Mouse (Mus musculus): ENCODE data around the gene Aplnr. TPM values are rescaled to one million over a fixed set of nuclear protein-coding genes. Genes with fewer than 3 reads are reported as not detected.

Aplnr gene
- total and polyA plus RNA-seq, 3 experiments = not detected

DNA sequence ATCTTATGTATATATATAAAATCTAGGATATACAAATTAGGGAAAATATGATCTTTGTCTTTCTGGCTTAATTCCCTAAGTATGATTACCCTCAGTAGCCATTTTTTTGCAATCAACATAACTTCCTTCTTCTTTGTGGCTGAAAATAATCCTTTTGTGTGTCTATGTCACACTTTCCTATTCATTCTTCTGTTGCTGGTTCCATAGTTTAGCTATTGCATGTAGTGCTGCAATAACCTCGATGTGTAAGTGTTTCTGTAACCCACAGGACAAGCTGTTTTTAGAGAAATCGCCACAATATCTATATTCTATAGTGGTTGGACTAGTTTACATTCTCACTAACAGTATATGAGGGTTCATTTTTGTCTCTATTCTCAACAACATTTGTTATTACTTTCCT lies 8.9 kb downstream of the Aplnr start:
- DNase-seq (ENCODE audit: extremely low read depth) = no peak
- dilution Hi-C loops (cut with MboI; ENCODE audit: extremely low pct_ligation_motif_present, extremely low pct_unique_long_range_greater_than_20kb, low sequenced_read_pairs) (no loop called here), in situ Hi-C loops (cut with MboI; ENCODE audit: low pct_ligation_motif_present, low pct_unique_long_range_greater_than_20kb, low sequenced_read_pairs) (no loop called here)
- Histone ChIP-seq H3K4me2 (ENCODE audit: insufficient read depth, low read depth, poor library complexity, severe bottlenecking) (no peak overlapping the region), H3K79me2 (replicated peaks; ENCODE audit: control insufficient read depth, extremely low read depth, insufficient read depth, poor library complexity, severe bottlenecking) (no peaks in the 10 kb centered on the region), H3K4me3 (replicated peaks in 1 of 3; ENCODE audit: low read depth in 2 of 3, low read length in 2 of 3, poor library complexity in 1 of 3) (no peak overlapping the region), H3K27ac (ENCODE audit: insufficient read depth, low read depth) (no peak overlapping the region), H3K4me1 (ENCODE audit: control insufficient read depth in 1 of 2, insufficient read depth in 2 of 2) (no peaks in the 10 kb centered on the region), H3K9ac (ENCODE audit: insufficient read depth, low read depth) (no peak overlapping the region), H3K36me3 (replicated peaks in 1 of 2; ENCODE audit: control insufficient read depth in 1 of 2, insufficient read depth in 1 of 2, low read length in 1 of 2) (no peaks in the 10 kb centered on the region), H3K27me3 (replicated peaks) (peaks cover 20% of the 10 kb centered on the region), H3K9me3 (replicated peaks; ENCODE audit: low read length) (no peaks in the 10 kb centered on the region)
- TF ChIP-seq CHD2 (IDR thresholded peaks at IDR 0.05; ENCODE audit: low read length) (no peak), ETS1 (conservative IDR thresholded peaks at IDR 0.05; ENCODE audit: low read depth, low read length) (no peak), MXI1 (IDR thresholded peaks at IDR 0.05; ENCODE audit: low read depth, low read length) (no peak), POLR2A (IDR thresholded peaks at IDR 0.05; ENCODE audit: low read depth, low read length) (no peak), NELFE (IDR thresholded peaks at IDR 0.05; ENCODE audit: low read depth, low read length) (no peak), ZNF384 (IDR thresholded peaks at IDR 0.05; ENCODE audit: low read depth, low read length) (no peak), MYC (IDR thresholded peaks at IDR 0.05; ENCODE audit: low read depth, low read length) (no peak), USF2 (conservative IDR thresholded peaks at IDR 0.05; ENCODE audit: low read depth, low read length) (no peak), SIN3A (IDR thresholded peaks at IDR 0.05; ENCODE audit: low read length) (no peak), GABPA (IDR thresholded peaks at IDR 0.05; ENCODE audit: insufficient replicate concordance, low read depth, low read length) (no peak), MAZ (IDR thresholded peaks at IDR 0.05; ENCODE audit: low read depth, low read length) (no peak), HCFC1 (IDR thresholded peaks at IDR 0.05; ENCODE audit: low read depth, low read length) (no peak), BHLHE40 (IDR thresholded peaks at IDR 0.05; ENCODE audit: low read depth, low read length) (no peak), MEF2A (IDR thresholded peaks at IDR 0.05; ENCODE audit: borderline replicate concordance, low read depth, low read length) (no peak), ZMIZ1 (IDR thresholded peaks at IDR 0.05; ENCODE audit: low read depth, low read length) (no peak), ELF1 (IDR thresholded peaks at IDR 0.05; ENCODE audit: low read depth, low read length) (no peak), USF1 (IDR thresholded peaks at IDR 0.05; ENCODE audit: low read depth, low read length) (no peak), E2F4 (IDR thresholded peaks at IDR 0.05; ENCODE audit: insufficient replicate concordance, low read depth, low read length) (no peak)

DNA sequence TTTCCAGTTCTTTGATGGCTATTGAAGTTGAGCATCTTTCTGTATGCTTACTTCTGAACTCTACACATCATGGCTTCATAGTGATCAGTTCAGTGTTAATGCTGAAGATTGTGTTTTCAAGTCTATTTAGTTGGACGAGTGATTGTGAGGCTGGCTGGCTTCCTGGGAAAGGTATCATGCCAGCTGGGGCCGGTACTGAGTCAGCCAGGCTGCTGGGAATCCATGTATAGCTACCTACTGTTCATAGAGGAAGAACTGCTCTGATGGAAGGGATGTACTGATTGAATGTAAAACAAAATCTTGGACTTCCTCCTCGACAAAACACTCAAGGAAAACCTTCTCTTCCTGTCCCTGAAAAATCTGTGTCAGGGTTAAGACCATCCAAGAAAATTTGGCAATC lies 9.3 kb downstream of the Aplnr start:
- Histone ChIP-seq H3K9me3 (replicated peaks; ENCODE audit: low read length) (no peaks in the 10 kb centered on the region), H3K9ac (ENCODE audit: insufficient read depth, low read depth) (no peak overlapping the region), H3K4me2 (ENCODE audit: insufficient read depth, low read depth, poor library complexity, severe bottlenecking) (no peak overlapping the region), H3K4me1 (ENCODE audit: control insufficient read depth in 1 of 2, insufficient read depth in 2 of 2) (no peaks in the 10 kb centered on the region), H3K27ac (ENCODE audit: insufficient read depth, low read depth) (no peak overlapping the region), H3K36me3 (replicated peaks in 1 of 2; ENCODE audit: control insufficient read depth in 1 of 2, insufficient read depth in 1 of 2, low read length in 1 of 2) (no peaks in the 10 kb centered on the region), H3K79me2 (replicated peaks; ENCODE audit: control insufficient read depth, extremely low read depth, insufficient read depth, poor library complexity, severe bottlenecking) (no peaks in the 10 kb centered on the region), H3K27me3 (replicated peaks) (peaks cover 15% of the 10 kb centered on the region), H3K4me3 (replicated peaks in 1 of 3; ENCODE audit: low read depth in 2 of 3, low read length in 2 of 3, poor library complexity in 1 of 3) (no peak overlapping the region)
- TF ChIP-seq HCFC1 (IDR thresholded peaks at IDR 0.05; ENCODE audit: low read depth, low read length) (no peak), ELF1 (IDR thresholded peaks at IDR 0.05; ENCODE audit: low read depth, low read length) (no peak), NRF1 (IDR thresholded peaks at IDR 0.05; ENCODE audit: low read depth, low read length) (no peak), TBP (conservative IDR thresholded peaks at IDR 0.05; ENCODE audit: low read depth, low read length) (no peak), POLR2A (IDR thresholded peaks at IDR 0.05; ENCODE audit: low read depth, low read length) (no peak), POLR2AphosphoS2 (IDR thresholded peaks at IDR 0.05; ENCODE audit: low read depth, low read length) (no peak), JUND (conservative IDR thresholded peaks at IDR 0.05; ENCODE audit: low read depth, low read length) (no peak), JUN (IDR thresholded peaks at IDR 0.05; ENCODE audit: insufficient read depth, low read depth, low read length) (no peak), GABPA (IDR thresholded peaks at IDR 0.05; ENCODE audit: insufficient replicate concordance, low read depth, low read length) (no peak), MXI1 (IDR thresholded peaks at IDR 0.05; ENCODE audit: low read depth, low read length) (no peak), NELFE (IDR thresholded peaks at IDR 0.05; ENCODE audit: low read depth, low read length) (no peak), ZMIZ1 (IDR thresholded peaks at IDR 0.05; ENCODE audit: low read depth, low read length) (no peak), UBTF (IDR thresholded peaks at IDR 0.05; ENCODE audit: low read depth, low read length) (no peak)
- dilution Hi-C loops (cut with MboI; ENCODE audit: extremely low pct_ligation_motif_present, extremely low pct_unique_long_range_greater_than_20kb, low sequenced_read_pairs) = no loop called here
- in situ Hi-C loops (cut with MboI; ENCODE audit: low pct_ligation_motif_present, low pct_unique_long_range_greater_than_20kb, low sequenced_read_pairs) = no loop called here
- no peak for DNase-seq (ENCODE audit: extremely low read depth)
